Mouse (Mus musculus) brain, embryonic 14.5 days (tissue): ENCODE measurements around the gene Cep44.

Experiments
- CTCF ChIP-seq: fragments of 200-500 bp; IDR thresholded peaks from 2 replicates; pipeline ENCODE4 v1.5.1; 2012; ENCODE audit warnings: inconsistent platforms, mild to moderate bottlenecking, moderate library complexity, borderline replicate concordance; ENCODE audit not compliant: insufficient read depth, insufficient read length; ENCODE audit errors: extremely low read depth
- POLR2A ChIP-seq: fragments of 200-500 bp; IDR thresholded peaks from 2 replicates; pipeline ENCODE4 v1.6.1; 2012; ENCODE audit warnings: mild to moderate bottlenecking, inconsistent platforms, borderline replicate concordance; ENCODE audit not compliant: poor library complexity, insufficient read depth, insufficient read length, severe bottlenecking; ENCODE audit errors: extremely low read depth

GRCm38 (mm10) chr8:56580918-56581317 lies 30.1 kb upstream of the Cep44 start:
- TF ChIP-seq CTCF = no peak
- no peak for TF ChIP-seq POLR2A
